Mouse (Mus musculus): ENCODE results near the gene Kcnc1. TPM values are rescaled to one million over a fixed set of nuclear protein-coding genes. Genes with fewer than 3 reads are reported as not detected.

The Kcnc1 gene
- polyA plus RNA-seq, 1 experiment from 2014 or later: 8.0 TPM

- ATAC-seq: peak; percentile 59
- H3K9ac ChIP-seq (replicated peaks): no peak overlapping the region
Measured at GRCm38 (mm10) chr7:46377008-46377346, 19.3 kb upstream of the Kcnc1 start.

DNA sequence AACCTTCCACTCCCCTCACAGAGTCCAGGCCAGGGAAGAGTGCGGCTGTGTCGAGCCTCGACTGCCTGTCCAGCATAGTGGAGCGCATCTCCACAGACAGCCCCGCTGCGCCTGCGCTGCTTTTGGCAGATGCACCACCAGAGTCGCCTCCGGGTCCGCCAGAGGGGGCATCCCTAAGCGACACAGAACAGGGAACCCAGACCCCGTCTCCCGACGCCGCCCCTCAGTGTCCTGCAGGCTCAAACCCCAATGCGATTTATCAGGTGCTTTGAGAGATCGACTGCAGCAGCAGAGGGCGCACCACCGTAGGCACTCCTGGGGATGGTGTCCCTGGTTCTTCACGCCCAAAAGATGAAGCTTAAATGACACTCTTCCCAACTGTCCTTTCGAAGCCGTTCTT is 18.2 kb upstream of the Kcnc1 start:
- Histone ChIP-seq H3K36me3 (no peaks in the 10 kb centered on the region), H3K27ac (no peak overlapping the region), H3K9me3 (no peaks in the 10 kb centered on the region), H3K4me2 (replicated peaks) (peak overlapping the region; percentile 50), H3K4me1 (replicated peaks) (peaks cover 26% of the 10 kb centered on the region), H3K27me3 (peaks cover 71% of the 10 kb centered on the region), H3K4me3 (replicated peaks) (peak overlapping the region; percentile 26), H3K9ac (replicated peaks) (0 out of 2 replicates have a peak overlapping the region, but pooled peaks have one; percentile 25)
- ATAC-seq: no peak
- 2% methylated on average over 22 of the region's 22 CpGs for WGBS

More at GRCm38 (mm10) chr7:46377008-46377346, 19.3 kb upstream of the Kcnc1 start:
- Histone ChIP-seq H3K27ac (no peak overlapping the region), H3K36me3 (no peaks in the 10 kb centered on the region), H3K27me3 (peaks cover 76% of the 10 kb centered on the region), H3K4me3 (replicated peaks) (peak overlapping the region; percentile 26), H3K4me1 (replicated peaks) (peaks cover 26% of the 10 kb centered on the region), H3K9me3 (no peaks in the 10 kb centered on the region), H3K4me2 (replicated peaks) (peak overlapping the region; percentile 50)
- under 1% methylated on average over 33 of the region's 33 CpGs for WGBS

DNA sequence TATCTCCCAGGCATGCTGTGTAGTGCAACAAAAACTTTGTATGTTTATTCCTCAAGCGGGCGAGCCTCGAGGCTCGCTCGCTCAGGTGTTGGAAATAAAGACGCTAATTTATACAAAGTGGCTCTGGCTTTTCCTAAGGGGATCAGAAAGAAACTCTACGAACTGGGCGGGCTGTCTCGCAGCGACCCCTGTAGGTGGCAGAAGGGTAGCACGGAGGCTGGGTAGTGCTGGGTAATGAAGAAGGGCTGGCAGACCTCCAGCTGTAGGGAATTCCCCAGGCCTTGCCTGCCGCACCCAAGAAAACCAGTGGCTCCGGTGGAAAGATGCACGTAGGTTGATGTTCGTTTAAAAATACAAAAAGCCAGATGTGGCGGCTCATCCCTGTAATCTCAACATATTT is 17.3 kb upstream of the Kcnc1 start:
- H3K27ac ChIP-seq: no peak overlapping the region
- no peak for ATAC-seq

DNA sequence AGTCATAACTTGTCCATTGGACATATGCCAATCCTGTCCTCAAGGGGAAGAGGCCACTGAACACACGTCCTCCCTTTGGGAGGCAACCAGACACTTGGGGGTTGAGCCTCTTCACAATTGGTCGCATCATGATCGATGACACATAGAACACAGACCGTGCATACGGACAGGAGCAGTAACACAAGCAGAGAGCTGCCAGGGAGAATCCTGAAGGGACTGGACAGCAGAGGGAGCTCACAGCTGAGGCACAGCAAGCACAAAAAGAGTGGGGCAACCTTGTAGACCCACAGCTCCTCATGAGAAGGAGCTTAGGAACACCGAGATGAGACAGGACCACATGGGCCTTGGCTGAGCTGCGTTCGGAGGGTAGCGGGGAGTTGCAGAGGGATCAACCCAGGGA is 15.7 kb upstream of the Kcnc1 start:
- ATAC-seq: no peak
- Histone ChIP-seq H3K4me2 (replicated peaks) (no peak overlapping the region), H3K36me3 (no peaks in the 10 kb centered on the region), H3K9ac (replicated peaks) (no peak overlapping the region), H3K4me1 (replicated peaks) (peaks cover 26% of the 10 kb centered on the region), H3K27ac (no peak overlapping the region), H3K4me3 (replicated peaks) (no peak overlapping the region), H3K9me3 (no peaks in the 10 kb centered on the region), H3K27me3 (peaks cover 49% of the 10 kb centered on the region)
- 64% methylated on average over 9 of the region's 9 CpGs for WGBS

More for the DNA sequence above, 17.3 kb upstream of the Kcnc1 start:
- Histone ChIP-seq H3K9me3 (no peaks in the 10 kb centered on the region), H3K36me3 (no peaks in the 10 kb centered on the region), H3K9ac (replicated peaks) (no peak overlapping the region), H3K4me2 (replicated peaks) (no peak overlapping the region), H3K4me3 (replicated peaks) (no peak overlapping the region), H3K27me3 (peaks cover 66% of the 10 kb centered on the region), H3K4me1 (replicated peaks) (peaks cover 26% of the 10 kb centered on the region)
- 9% methylated on average over 16 of the region's 16 CpGs for WGBS

DNA sequence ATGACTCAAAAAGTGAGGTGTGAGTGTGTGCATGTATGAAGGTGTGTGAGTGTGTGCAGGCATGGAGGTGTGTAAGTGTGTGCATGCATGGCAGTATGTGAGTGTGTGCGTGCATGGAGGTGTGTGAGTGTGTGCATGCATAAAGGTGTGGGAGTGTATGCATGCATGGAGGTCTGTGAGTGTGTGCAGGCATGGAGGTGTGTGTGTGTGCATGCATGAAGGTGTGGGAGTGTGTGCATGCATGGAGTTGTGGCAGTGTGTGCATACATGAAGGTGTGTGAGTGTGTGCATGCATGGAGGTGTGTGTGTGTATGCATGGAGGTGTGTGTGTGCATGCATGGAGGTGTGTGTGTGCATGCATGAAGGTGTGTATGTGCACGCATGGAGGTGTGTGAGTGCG is 8.9 kb upstream of the Kcnc1 start:
- WGBS: 89% methylated on average over 3 of the region's 3 CpGs
- Histone ChIP-seq H3K4me2 (replicated peaks) (no peak overlapping the region), H3K4me1 (replicated peaks) (no peaks in the 10 kb centered on the region), H3K9me3 (no peaks in the 10 kb centered on the region), H3K27ac (no peak overlapping the region), H3K9ac (replicated peaks) (no peak overlapping the region), H3K27me3 (peaks cover 9% of the 10 kb centered on the region), H3K36me3 (no peaks in the 10 kb centered on the region), H3K4me3 (replicated peaks) (no peak overlapping the region)
- no peak for ATAC-seq

DNA sequence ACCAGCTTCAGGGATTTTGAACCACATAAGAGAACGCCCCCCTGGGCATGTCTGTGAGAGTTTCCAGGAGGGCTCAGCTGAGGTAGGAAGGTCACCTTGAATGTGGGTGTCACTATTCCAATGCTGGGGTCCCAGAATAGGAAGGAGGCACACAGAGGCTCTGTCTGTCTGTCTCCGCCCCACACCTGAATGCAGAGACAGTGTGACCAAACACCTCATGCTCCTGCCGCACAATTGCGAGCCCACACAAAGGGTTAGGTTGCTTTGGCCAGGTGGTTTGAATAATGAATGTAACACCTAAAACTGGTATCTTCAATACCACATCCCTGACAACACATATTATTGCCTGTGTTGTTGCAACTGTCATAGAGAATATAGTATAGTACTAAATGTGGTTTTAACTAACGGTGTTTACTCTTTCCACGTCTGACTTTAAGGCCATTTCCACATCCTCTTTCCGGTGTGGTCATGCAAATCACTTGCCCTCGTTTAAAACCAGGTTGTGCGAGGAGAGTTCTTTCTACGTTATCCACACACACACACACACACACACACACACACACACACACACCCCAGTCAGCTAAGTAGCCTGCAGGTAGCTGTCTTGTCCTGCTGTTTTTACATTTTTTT is 6.7 kb upstream of the Kcnc1 start:
- no peak overlapping the region for H3K9ac ChIP-seq (replicated peaks)
- H3K4me2 ChIP-seq (replicated peaks): no peak overlapping the region
- peaks cover 20% of the 10 kb centered on the region for H3K27me3 ChIP-seq
- H3K36me3 ChIP-seq: no peaks in the 10 kb centered on the region
- no peak overlapping the region for H3K27ac ChIP-seq
- H3K4me3 ChIP-seq (replicated peaks): no peak overlapping the region
- ATAC-seq: no peak
- peaks cover 3% of the 10 kb centered on the region; the same call in 1 of the 2 replicates for H3K4me1 ChIP-seq (replicated peaks)
- no peaks in the 10 kb centered on the region for H3K9me3 ChIP-seq
- WGBS: 85% methylated on average over 10 of the region's 10 CpGs

DNA sequence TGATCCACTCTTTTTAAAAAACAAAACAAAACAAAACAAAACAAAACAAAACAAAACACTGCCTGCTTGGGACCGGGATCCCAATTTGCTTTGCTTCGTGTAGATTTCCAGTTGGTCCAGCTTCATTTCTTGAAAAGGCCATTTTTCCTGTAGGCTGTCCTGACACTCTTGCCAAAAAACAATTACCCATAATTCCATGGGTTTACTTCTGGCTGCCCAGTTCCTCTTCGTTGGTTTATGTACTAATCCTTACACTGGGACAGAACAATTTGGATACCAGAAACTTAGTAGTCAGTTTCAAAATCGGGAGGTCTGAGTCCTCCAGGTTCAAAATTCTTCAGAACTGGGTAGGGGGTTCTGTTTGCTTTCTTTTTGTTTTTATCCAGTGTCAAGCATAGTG is 6.1 kb upstream of the Kcnc1 start:
- Histone ChIP-seq H3K9me3 (no peaks in the 10 kb centered on the region), H3K27me3 (peaks cover 27% of the 10 kb centered on the region), H3K36me3 (no peaks in the 10 kb centered on the region), H3K4me1 (replicated peaks) (peaks cover 5% of the 10 kb centered on the region; the same call in 1 of the 2 replicates), H3K27ac (no peak overlapping the region), H3K4me3 (replicated peaks) (no peak overlapping the region), H3K4me2 (replicated peaks) (no peak overlapping the region), H3K9ac (replicated peaks) (no peak overlapping the region)
- ATAC-seq: no peak
- 62% methylated on average over 4 of the region's 4 CpGs for WGBS

GRCm38 (mm10) chr7:46391701-46392100 is 4.6 kb upstream of the Kcnc1 start:
- WGBS: 79% methylated on average over 5 of the region's 5 CpGs
- no peak for ATAC-seq
- Histone ChIP-seq H3K9me3 (no peaks in the 10 kb centered on the region), H3K27ac (no peak overlapping the region), H3K4me3 (replicated peaks) (no peak overlapping the region), H3K36me3 (no peaks in the 10 kb centered on the region), H3K4me1 (replicated peaks) (peaks cover 13% of the 10 kb centered on the region), H3K4me2 (replicated peaks) (no peak overlapping the region), H3K9ac (replicated peaks) (no peak overlapping the region), H3K27me3 (peaks cover 33% of the 10 kb centered on the region)

DNA sequence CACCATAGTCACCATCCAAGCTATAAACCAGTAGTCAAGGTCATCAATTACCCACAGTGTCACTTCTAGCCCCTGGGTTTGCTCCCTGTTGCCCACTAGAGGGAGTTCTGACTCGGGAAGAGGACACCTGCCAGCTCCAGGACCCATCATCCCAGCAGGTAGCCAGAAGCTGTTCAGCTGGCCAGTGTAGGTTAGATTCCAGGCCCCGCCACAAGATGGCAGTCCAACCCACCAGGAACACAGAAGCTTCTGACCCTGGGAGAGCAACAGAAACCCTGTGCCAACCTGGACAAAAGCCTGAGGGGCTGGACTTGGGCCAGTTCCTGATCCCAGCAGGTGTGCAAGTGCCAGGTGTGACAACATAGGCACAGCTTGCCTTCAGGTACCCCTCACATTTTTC is 3.2 kb upstream of the Kcnc1 start:
- Histone ChIP-seq H3K27ac (no peak overlapping the region), H3K9ac (replicated peaks) (no peak overlapping the region), H3K4me3 (replicated peaks) (no peak overlapping the region), H3K27me3 (peaks cover 43% of the 10 kb centered on the region), H3K4me2 (replicated peaks) (no peak overlapping the region), H3K36me3 (no peaks in the 10 kb centered on the region), H3K9me3 (no peaks in the 10 kb centered on the region), H3K4me1 (replicated peaks) (peaks cover 24% of the 10 kb centered on the region)
- 0% methylated on average over 2 of the region's 2 CpGs for WGBS
- ATAC-seq: peak; percentile 31

DNA sequence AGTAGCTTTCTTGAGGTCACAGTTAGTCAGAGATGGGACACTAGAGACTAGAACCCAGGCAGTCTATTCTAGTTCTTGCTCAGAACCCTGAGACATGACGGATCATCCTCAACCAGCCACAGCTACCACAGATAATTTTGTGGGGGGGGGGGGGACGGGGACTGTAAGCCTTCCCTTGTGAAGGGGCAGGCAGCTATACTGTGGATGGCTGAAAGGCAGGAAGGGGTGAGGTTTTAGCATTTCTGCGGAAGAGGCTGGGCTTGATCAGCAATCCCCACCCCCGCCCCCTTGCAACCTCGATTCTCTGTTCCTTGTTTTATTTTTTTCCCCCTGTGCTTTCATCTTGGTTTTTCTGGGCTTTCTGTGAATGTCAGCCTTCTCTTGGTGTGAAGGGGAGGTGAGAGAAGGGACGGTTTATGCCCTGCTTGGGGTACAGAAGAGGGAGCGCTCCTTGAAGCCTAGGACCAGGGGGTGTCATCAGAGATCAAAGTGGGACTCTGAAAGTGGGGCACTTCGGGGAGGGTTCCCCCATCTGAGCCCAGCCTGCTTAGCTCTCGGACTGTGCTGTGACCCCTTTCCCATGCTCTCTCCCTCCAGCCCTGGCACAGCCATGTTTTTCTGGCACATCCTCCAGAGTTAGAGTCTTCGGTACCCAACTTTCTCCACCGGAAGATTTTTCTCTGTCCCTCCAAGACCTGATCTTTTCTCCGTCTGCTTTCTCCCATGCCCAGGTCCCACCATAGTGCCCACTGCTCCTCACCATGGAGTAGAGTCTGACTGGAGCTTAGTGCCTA is 2.4 kb upstream of the Kcnc1 start:
- 53% methylated on average over 12 of the region's 12 CpGs for WGBS
- no peak overlapping the region for H3K4me3 ChIP-seq (replicated peaks)

GRCm38 (mm10) chr7:46394933-46395332 is 1.4 kb upstream of the Kcnc1 start:
- Histone ChIP-seq H3K27me3 (peaks cover 61% of the 10 kb centered on the region), H3K36me3 (no peaks in the 10 kb centered on the region), H3K9ac (replicated peaks) (no peak overlapping the region), H3K4me3 (replicated peaks) (no peak overlapping the region), H3K27ac (no peak overlapping the region), H3K4me2 (replicated peaks) (no peak overlapping the region), H3K9me3 (no peaks in the 10 kb centered on the region), H3K4me1 (replicated peaks) (peaks cover 42% of the 10 kb centered on the region)
- 66% methylated on average over 4 of the region's 4 CpGs for WGBS
- no peak for ATAC-seq

More for the DNA sequence above, 2.4 kb upstream of the Kcnc1 start:
- Histone ChIP-seq H3K27ac (no peak overlapping the region), H3K9ac (replicated peaks) (no peak overlapping the region), H3K27me3 (peaks cover 51% of the 10 kb centered on the region), H3K36me3 (no peaks in the 10 kb centered on the region), H3K4me1 (replicated peaks) (peaks cover 32% of the 10 kb centered on the region), H3K9me3 (no peaks in the 10 kb centered on the region), H3K4me2 (replicated peaks) (no peak overlapping the region)
- no peak for ATAC-seq

DNA sequence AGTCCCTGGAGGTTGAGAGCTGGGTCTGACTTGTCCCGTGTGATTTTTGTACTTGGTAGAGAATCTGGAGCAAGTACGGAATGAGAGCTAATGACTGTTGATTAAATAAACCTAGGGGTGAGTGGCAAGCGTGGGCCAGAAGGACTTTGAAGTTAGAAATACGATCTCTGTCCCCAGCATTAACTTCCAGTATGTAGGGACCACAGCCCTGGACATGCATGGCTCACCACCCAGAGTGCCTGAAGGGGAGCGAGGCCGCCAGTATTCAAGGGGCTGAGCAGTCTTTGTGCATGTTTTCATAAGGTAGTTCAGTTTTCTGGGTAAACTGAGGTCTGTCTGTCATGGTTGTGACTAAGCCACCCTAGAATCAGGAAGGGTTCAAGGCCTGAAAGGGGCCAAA is 726 bp upstream of the Kcnc1 start:
- Histone ChIP-seq H3K9ac (replicated peaks) (peak overlapping the region; percentile 83; the same call in 1 of the 2 replicates), H3K9me3 (no peaks in the 10 kb centered on the region), H3K27me3 (peaks cover 63% of the 10 kb centered on the region), H3K4me3 (replicated peaks) (peak overlapping the region; percentile 69), H3K27ac (no peak overlapping the region), H3K4me2 (replicated peaks) (peak overlapping the region; percentile 75), H3K36me3 (no peaks in the 10 kb centered on the region), H3K4me1 (replicated peaks) (peaks cover 49% of the 10 kb centered on the region)
- 42% methylated on average over 6 of the region's 6 CpGs for WGBS
- no peak for ATAC-seq
